Mouse (Mus musculus) liver, adult 2 months (tissue): ENCODE data around the gene Ltbp2.

Experiments
- CTCF ChIP-seq: fragments of 200-500 bp; IDR thresholded peaks from 2 replicates; pipeline ENCODE4 v1.5.1; 2011; ENCODE audit warnings: low read depth, low read length, control low read depth
- POLR2A ChIP-seq: fragments of 200-500 bp; IDR thresholded peaks from 2 replicates; pipeline ENCODE4 v1.6.1; 2011; ENCODE audit warnings: low read length, control low read depth; ENCODE audit not compliant: insufficient read depth; ENCODE audit errors: extremely low read depth

GRCm38 (mm10) chr12:84831648-84832047 is 44.7 kb downstream of the Ltbp2 start:
- TF ChIP-seq POLR2A = no peak
- TF ChIP-seq CTCF = no peak
